Mouse (Mus musculus): ENCODE data around the gene Galnt2. TPM values are rescaled to one million over a fixed set of nuclear protein-coding genes. Genes with fewer than 3 reads are reported as not detected.

The Galnt2 gene
- total RNA-seq, 2 experiments from 2014 or later, result 67.2 to 70.3 TPM

DNA sequence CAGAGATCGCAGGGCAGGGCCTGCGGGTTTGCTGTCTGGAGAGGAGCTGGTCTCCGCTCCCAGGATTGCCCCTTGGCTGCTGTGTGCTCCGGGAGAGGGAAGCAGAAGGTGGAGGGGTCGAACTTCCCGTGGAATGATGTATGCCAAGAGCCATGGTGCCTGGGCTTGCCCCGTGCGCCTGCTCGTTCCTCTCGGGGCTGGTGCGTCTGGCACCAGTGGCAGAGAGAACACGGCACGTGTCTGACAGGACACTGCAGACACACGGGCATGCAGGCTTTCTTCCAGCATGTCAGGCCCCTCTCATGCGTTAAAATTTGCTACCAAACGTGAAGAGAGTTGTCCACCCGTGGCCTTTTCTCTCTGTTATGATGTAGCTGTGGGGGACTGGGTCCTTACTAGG lies 80.5 kb downstream of the Galnt2 start:
- intact Hi-C loops (cut with DNase I), result no loop called here
- no peak for DNase-seq (ENCODE audit: low spot score in 2 of 2)

DNA sequence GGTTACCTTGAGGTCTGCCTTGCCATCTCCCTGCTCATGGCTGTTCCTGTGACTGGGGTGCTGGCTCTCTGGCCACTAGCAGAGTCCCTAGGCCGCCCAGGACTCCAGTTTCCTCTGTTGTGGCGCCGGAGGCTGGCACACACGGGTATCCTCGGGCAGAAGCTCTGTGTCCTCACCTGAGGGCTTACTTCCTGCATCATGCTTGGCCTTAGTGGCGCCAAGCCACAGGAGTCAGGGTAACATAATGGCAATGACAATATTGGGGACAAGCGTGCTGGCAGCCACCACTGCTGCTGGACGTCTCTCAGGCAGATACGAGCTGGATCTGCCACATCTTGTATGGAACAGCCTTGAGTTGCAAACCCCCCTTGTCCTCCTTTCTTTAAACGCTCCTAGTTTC lies 81.0 kb downstream of the Galnt2 start:
- intact Hi-C loops (cut with DNase I), result no loop called here
- DNase-seq (ENCODE audit: low spot score in 2 of 2), result no peak

DNA sequence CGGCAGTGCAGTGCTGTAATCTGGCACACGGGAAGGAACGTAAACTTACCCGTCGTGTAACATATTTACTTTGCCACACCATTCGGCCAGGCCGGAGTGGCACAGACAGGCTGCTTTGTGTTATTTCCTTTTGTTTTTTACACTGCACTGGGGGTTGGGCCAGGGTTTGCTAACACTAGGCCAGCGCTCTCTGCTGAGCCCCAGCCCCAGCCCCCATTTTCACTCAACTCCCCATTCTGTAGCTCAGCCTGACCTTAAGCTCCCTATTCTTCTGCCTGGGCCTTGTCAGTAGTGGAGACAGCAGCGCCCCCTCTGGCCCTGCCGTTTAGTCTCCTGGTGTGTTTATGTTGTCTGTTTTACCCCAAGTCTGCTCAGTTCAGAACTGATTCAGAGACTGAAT lies 83.6 kb downstream of the Galnt2 start:
- peak in 1 of 2 experiments; percentile 48 for DNase-seq (ENCODE audit: low spot score in 2 of 2)
- intact Hi-C loops (cut with DNase I), result no loop called here

DNA sequence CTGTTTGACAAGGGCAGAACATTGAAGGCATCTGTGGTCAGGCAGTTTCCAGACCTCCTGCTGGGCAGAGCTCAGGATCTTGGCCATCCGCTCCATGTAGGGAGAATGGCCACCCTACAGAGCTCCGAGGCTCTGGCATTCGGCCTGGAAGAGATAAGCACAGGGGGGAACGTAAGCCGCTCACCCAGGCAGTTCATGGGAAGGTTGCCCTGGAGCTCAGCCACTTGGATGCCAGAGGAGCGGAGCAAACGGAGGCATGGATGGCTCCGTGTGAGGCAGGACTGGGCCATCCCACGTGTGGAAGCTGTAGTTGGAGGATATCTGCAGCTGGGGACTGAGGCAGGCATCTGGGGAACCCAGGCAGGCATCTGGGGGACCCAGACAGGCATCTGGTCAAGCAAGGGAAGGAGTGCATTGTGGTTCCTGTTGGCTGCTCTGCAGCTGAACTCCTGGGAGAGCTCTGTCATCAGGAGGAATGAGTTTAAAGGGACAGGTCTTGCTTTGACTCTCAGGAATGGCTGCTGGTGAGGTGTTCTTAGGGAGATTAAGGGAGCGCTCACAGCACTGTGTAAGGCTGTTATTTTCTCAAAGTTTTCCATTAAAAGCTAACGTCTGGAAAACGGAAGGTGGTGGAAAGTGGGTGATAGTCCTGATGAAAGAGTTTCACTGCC lies 85.4 kb downstream of the Galnt2 start:
- intact Hi-C loops (cut with DNase I), result no loop called here
- no peak for DNase-seq (ENCODE audit: low spot score in 2 of 2)

DNA sequence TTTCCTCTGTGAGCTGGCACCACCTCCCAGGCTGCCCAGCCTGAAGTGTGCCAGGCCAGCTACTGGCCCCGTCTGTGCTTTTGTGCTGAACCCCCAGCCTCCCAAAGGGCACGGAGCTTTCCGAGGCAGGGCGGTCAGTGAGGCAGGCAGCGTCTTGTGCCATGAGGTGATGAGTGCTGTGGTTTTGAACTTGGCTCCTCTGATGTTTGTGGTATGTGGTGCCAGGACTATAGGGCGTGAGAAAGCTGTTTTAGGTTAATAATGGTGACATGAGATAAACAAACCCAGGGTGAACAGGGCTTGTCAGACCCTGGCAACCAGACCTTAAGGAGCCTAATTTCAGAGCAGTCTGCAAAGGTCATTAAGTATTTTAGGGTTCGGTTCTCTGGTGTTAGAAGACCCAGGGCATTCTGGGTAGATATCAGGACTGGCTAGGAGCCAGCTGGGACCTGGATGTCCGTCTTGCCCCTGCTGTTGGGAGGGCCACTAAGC lies 86.0 kb downstream of the Galnt2 start:
- intact Hi-C loops (cut with DNase I), result no loop called here
- no peak for DNase-seq (ENCODE audit: low spot score in 2 of 2)

DNA sequence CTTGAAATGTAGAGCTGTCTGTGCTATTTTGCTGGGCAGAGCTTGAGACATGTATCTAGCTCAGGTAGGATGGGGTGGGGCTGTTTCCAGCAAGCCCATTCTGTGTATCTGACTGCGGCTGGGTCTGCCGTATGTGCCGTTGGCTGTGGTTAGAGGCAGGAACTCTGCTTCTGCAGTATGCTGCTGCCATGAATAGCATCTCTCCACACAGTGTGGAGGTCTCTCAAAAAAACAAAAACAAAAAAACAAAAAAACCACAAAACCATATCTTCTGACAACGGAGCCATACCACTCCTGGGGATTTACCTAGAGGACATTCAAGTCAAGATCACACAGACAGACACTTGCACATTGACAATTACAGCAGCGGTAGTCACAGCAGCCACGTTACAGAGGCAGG lies 86.6 kb downstream of the Galnt2 start:
- DNase-seq (ENCODE audit: low spot score in 2 of 2), result no peak
- intact Hi-C loops (cut with DNase I), result no loop called here

DNA sequence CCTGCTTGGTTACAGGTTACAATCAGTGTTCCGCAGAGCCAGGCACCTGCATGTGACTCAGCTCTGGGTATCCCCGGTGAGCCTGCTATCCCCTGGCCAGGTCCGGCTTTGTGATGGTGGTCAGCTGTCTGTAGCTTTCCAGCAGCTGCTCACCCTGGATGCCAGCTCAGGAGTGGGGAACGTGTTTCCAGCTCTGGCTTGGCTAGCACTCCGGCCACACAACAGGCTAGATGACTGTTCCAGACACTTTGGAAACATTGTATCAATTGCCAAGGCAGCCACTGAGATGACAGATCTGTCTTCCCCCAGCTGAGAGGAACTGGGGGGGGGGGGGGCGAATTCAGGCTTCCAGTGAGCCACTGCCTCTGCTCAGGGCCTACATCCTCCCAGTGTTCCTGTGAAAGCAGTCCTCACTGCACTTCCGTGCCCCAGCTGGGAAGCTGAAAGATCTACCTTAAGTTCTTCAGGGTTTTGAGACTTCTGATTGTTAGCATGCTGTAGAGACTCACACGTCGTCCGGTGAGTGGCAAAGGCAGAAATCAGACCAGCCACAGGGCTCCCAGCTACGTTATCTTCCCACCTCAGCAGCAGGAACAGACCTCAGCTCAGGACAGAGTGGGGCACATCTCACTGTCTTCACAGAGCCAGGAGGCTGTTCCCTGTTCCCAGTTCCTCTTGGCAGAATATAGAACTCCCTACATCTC lies 87.6 kb downstream of the Galnt2 start:
- intact Hi-C loops (cut with DNase I), result no loop called here
- peak in 1 of 2 experiments; percentile 48 for DNase-seq (ENCODE audit: low spot score in 2 of 2)

DNA sequence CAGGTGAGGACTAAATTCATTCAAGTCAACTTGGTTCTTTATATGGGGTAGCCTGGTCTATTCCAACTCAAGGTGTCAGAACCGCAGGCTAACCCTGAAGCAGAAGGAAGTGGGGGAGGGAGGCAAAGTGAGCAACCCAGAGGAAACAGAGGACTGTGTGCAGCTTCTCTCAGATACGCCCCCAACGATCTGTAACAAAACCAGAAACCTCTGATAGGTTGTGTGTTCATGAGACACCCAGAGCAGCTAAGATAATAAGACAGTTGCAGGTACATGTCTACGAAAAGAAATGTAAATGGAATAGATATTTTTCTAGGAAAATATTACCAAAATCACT lies 88.1 kb downstream of the Galnt2 start:
- DNase-seq (ENCODE audit: low spot score in 2 of 2), result no peak
- intact Hi-C loops (cut with DNase I), result no loop called here

DNA sequence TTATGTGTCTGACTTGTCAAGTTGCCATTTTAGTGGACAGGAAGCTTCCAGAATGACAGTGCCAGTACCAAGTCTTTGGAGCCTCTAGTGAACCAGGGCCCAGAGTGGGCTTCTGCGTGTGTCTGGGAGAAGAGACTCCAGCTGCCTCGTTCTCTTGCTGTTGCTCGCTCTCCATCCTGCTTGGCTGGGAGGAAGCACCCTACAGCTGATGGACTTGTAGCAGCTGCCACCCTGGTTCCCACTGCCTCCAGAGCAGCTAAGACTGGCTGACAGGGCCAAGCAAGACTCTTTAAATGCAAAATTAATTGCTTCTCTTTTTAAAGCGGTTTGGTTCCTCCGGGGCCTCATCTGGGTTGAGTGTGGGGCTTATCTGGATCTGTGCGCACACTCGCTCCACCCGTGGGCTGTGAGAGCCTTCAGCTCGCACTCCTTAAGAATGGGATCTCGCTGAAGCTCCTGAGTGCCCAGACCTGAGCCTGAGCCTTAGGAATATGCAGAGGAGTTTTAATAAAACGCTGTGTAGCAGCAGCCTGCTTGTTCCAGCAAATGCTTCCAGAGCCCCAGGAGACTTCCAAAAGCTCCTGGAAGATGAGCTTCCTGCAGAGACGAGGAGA lies 90.1 kb downstream of the Galnt2 start:
- intact Hi-C loops (cut with DNase I), result loop anchor here (5.0 kb wide), 1 partner anchor 89 kb away; the partner anchor contains the start of gene Galnt2
- DNase-seq (ENCODE audit: low spot score in 2 of 2), result peak in 1 of 2 experiments; percentile 33

DNA sequence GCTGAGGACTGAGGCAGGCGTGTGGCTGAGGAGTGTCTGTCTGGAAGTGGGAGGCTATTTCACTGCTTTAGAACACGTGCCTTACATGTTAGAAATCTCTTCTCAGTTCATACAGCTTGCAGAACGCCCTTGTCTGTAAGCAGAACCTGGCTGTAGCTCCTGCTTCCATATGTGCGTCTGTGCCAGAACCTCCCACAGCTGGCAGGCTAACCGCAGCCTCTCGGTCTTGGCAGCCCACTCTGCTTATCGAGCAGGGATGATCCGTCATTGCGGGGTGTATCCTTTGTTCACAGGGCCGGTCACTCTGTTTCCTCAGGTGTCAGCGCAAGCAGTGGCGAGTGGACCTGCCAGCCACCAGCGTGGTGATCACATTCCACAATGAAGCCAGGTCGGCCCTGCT lies 92.2 kb downstream of the Galnt2 start:
- DNase-seq (ENCODE audit: low spot score in 2 of 2), result peak; percentile 31 to 49
- intact Hi-C loops (cut with DNase I), result loop anchor here (5.0 kb wide), 1 partner anchor 91 kb away; the partner anchor contains the start of gene Galnt2

DNA sequence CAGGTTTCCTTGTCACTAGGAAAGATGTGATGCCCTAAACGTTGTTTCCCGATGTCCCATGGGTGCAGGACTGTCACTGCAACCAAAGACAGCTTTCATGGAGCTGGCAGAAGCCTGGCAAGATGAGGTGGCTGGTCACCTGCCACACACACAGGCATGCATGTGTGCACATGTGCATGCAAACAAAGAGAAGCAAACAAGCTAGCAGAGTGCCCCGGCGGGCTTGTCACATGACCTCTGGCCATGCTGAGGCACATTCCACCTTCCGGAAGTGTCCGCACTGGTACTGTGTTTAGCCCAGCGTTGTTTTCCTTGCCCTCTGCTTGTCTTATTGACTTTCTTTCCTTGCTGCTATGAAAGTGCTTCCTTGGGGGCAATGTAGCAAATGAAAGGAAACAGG lies 97.1 kb downstream of the Galnt2 start:
- DNase-seq (ENCODE audit: low spot score in 2 of 2), result no peak
- intact Hi-C loops (cut with DNase I), result no loop called here

DNA sequence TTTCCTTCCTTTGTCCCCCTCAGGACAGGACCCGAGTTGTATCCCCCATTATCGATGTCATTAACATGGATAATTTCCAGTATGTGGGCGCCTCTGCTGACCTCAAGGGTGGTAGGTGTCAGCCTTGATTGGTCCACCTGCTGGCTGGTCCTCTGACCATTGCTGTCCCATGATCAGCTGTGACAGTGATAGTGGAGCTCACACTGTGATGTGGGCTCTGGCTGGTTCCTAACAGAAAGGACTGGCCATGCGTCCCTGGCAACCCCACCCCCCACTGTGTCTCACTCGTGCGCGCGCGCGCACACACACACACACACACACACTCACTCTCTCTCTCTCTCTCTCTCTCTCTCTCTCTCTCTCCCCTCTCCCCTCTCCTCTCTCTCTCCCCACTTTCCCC lies 98.5 kb downstream of the Galnt2 start:
- no peak for DNase-seq (ENCODE audit: low spot score in 2 of 2)
- intact Hi-C loops (cut with DNase I), result no loop called here

DNA sequence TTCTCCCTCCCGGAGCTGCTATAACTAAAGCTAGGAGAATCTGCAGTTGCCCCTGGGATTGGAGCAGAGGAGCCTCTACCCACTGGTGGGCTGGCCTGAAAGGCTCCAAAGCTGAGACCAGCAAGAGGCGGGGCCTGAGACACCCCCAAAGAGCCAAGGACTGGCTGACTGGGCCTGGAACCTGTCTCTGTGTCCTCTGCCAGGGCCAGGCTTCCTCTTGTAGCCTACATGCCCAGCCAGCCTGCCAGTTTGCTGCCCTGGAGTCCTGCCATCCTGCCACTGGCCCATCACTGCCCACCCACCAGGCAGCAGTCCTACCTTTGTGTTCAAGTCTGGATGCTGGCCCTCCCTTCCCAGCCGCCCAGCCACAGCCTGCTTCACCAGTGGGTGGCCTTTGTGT lies 99.2 kb downstream of the Galnt2 start:
- DNase-seq (ENCODE audit: low spot score in 2 of 2), result peak; percentile 34
- intact Hi-C loops (cut with DNase I), result no loop called here

DNA sequence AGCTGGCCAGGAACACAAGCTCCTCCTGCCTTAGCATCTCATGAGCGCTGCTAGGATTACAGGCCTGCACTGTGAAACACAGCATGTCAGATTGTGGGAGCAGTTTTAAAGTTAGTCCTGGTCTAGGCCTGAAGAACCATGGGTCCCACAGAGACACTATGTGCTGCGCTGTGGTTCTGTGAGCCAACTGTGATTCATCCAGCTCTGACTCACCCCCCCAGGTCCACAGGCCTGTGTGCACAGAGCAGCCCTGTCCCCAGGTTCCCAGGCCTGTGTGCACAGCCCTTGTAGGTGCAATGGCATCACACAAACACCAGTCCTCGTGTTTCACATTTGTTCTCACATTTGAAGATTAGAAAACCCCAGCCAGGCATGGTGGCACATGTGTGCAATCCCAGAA lies 99.9 kb downstream of the Galnt2 start:
- DNase-seq (ENCODE audit: low spot score in 2 of 2), result no peak
- intact Hi-C loops (cut with DNase I), result no loop called here

DNA sequence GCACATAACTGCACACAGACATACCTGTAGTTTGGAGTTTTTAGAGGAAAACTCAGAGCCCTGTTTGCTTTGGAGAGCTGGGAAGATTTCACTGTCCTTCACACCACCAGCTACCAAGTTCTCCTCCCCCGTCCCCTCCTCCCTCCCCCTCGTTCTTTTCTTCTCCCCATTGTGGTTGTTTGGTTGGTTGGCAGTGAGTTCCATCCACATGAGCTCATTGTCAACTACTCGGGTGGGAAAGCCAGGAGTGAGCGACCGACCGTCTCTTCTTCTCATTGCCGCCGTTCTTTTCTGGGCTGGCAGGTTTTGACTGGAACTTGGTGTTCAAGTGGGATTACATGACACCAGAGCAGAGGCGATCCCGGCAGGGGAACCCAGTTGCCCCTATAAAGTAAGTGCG lies 100.5 kb downstream of the Galnt2 start:
- intact Hi-C loops (cut with DNase I), result no loop called here
- no peak for DNase-seq (ENCODE audit: low spot score in 2 of 2)

DNA sequence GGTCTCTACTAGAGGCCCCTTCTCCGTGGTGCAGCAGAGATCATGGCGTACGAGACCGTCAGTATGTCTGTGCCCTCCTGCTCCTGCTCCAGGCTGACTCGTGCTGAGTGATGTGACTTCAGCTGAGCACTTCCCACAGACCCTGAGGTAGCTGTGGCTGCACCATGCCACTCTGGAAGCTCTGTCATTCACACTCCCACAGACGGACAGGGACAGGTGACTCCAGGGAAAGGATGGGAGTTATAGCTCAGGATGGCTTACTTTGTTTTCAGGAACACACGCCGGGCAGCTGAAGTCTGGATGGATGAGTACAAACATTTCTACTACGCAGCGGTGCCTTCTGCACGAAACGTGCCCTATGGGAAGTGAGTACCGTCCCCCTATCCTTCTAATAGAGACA lies 105.1 kb downstream of the Galnt2 start:
- intact Hi-C loops (cut with DNase I), result no loop called here
- no peak for DNase-seq (ENCODE audit: low spot score in 2 of 2)

DNA sequence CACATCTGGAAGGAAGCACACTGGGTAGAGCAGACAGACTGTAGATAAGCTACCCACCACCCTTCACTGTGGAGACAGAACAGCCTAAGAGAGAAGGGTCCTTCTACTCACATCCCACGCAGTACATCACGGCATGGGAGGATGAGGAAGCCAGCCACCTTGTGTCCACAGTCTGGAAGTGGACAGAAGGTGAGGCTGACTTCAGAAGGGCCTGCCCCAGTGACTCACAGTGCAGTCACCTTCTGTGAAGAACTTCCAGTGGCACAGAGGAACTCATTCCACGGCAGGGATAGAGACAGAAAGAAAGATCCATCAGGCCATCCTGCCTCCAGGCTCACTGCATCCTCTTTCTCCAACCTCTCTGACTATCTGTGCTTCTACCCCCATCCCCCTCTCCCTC lies 108.6 kb downstream of the Galnt2 start:
- intact Hi-C loops (cut with DNase I), result loop anchor here (10.0 kb wide), 1 partner anchor 415 kb away; no protein-coding TSS in a partner anchor
- DNase-seq (ENCODE audit: low spot score in 2 of 2), result no peak

DNA sequence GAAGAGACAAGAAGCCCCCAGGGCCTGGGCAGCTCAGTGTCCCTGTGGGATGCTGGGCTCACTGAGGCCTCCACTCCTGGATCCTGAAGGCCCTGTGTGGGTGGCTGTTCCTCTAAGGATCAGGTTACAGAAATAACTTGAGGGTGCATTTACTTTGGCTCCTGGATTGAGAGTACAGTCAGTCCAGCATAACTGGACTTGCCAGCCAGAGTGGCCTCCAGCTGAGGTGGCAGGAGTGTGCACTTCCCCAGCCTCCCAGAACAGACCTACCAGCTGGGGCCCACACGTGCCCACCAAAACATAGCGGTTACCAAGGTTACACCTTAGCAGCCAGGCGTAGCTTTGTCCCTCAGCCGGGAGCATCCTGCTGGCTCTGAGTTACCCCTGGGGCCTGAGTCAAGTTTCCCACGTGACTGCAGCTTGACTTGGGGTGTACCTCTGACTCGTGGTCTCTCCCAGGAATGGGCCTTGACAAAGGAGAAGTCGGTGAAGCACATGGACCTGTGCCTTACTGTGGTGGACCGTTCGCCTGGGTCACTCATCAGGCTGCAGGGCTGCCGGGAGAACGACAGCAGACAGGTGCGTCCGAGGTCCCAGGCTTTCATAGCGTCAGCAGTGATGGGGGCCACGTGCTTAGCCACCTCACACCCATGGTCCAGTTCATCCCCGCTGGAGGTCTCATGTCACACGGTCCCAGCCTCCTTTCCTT lies 109.3 kb downstream of the Galnt2 start:
- intact Hi-C loops (cut with DNase I), result loop anchor here (10.0 kb wide), 1 partner anchor 416 kb away; no protein-coding TSS in a partner anchor
- no peak for DNase-seq (ENCODE audit: low spot score in 2 of 2)

DNA sequence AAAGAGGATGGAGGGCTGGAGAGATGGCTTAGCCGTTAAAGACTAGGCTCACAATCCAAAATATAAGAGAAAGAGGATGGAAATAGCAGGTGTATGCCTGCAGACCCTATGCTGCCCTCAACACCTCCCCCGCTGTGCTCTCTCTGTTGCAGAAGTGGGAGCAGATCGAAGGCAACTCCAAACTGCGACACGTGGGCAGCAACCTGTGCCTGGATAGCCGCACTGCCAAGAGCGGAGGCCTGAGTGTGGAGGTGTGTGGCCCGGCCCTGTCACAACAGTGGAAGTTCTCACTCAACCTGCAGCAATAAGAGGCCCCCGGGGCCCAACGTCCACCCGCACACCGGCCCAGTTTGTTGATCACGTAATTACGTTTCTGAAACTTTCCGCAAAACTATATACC lies 112.0 kb downstream of the Galnt2 start:
- DNase-seq (ENCODE audit: low spot score in 2 of 2), result no peak
- intact Hi-C loops (cut with DNase I), result loop anchor here (10.0 kb wide), 1 partner anchor 418 kb away; no protein-coding TSS in a partner anchor

DNA sequence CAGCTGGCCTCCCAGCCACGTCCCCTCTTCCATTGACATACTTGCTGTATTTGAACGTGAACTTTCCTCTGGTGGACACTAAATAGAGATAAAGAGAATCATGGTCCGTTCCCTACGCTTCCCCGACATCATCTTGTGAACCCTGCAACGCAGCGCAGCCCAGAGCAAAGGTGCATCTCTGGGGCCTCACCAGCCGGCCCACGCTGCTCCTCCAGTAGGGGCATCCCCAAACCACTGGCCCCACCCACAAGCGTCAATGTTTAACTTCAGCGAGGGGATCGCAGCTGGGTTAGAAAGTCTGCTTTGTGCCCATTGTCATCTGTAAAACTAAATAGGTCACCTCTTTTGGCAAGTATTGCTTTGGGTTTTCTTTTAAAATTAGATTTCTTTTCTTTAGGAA lies 112.8 kb downstream of the Galnt2 start:
- intact Hi-C loops (cut with DNase I), result loop anchor here (10.0 kb wide), 1 partner anchor 419 kb away; no protein-coding TSS in a partner anchor
- no peak for DNase-seq (ENCODE audit: low spot score in 2 of 2)
